Mouse (Mus musculus) intestine, embryonic 16.5 days (tissue): ENCODE data around the gene Abhd17b. TPM values are rescaled to one million over a fixed set of nuclear protein-coding genes. Genes with fewer than 3 reads are reported as not detected.
"Not testable (repeated sequence)": the region's sequence is repeated elsewhere in the genome, so short reads cannot be mapped to it uniquely, and the experiment has no call there.

Source experiments
- ATAC-seq: fragments of 200-750 bp; cut with Nextera tagmentation; 2 replicates; pipeline ENCODE4 v1.8.0; 2017; ENCODE audit warnings: moderate TSS enrichment, moderate library complexity
- H3K27ac ChIP-seq: fragments of 300-500 bp; sonication (generic); 2 replicates; pipeline ENCODE4 v1.5.1; 2014; ENCODE audit warnings: mild to moderate bottlenecking, low read length
- H3K27me3 ChIP-seq: fragments of 300-500 bp; sonication (generic); replicated peaks from 2 replicates; pipeline ENCODE4 v1.6.1; 2014; ENCODE audit warnings: low read length, control low read depth, mixed read lengths; ENCODE audit not compliant: control insufficient read depth, insufficient read depth
- H3K36me3 ChIP-seq: fragments of 300-500 bp; sonication (generic); 2 replicates; pipeline ENCODE4 v1.6.1; 2014; ENCODE audit warnings: low read length, control low read depth; ENCODE audit not compliant: control insufficient read depth, insufficient read depth
- H3K4me1 ChIP-seq: fragments of 300-500 bp; sonication (generic); 2 replicates; pipeline ENCODE4 v1.6.1; 2014; ENCODE audit warnings: low read length, control low read depth, mixed read lengths; ENCODE audit not compliant: control insufficient read depth, insufficient read depth
- H3K4me2 ChIP-seq: fragments of 300-500 bp; sonication (generic); 2 replicates; pipeline ENCODE4 v1.6.1; 2014; ENCODE audit warnings: low read depth, low read length, control low read depth
- H3K4me3 ChIP-seq: fragments of 300-500 bp; sonication (generic); 2 replicates; pipeline ENCODE4 v1.5.1; 2014; ENCODE audit warnings: mild to moderate bottlenecking, low read length
- H3K9ac ChIP-seq: fragments of 300-500 bp; sonication (generic); 2 replicates; pipeline ENCODE4 v1.6.1; 2014; ENCODE audit warnings: low read depth, low read length
- H3K9me3 ChIP-seq: fragments of 300-500 bp; sonication (generic); 2 replicates; pipeline ENCODE4 v1.6.1; 2016; ENCODE audit warnings: low read length, control low read depth; ENCODE audit not compliant: control insufficient read depth
- WGBS: fragments of 180-500 bp; shearing (Covaris S2); extraction: QIAGEN DNeasy Blood & Tissue Kit; methylation state at CpG from one replicate; pipeline ENCODE4 v1.1.7; 2014; 5-methylcytosine and 5-hydroxymethylcytosine counted together
- polyA plus RNA-seq: library from polyadenylated mRNA; unstranded; fragments of >200 nt; fragmentation: Nextera tagmentation; extraction: Ambion mirVana; gene quantifications from 2 replicates; pipeline ENCODE4 v1.2.1, GENCODE M21; 2015

Gene Abhd17b
- polyA plus RNA-seq, 1 experiment from 2014 or later = 7.3 TPM

DNA sequence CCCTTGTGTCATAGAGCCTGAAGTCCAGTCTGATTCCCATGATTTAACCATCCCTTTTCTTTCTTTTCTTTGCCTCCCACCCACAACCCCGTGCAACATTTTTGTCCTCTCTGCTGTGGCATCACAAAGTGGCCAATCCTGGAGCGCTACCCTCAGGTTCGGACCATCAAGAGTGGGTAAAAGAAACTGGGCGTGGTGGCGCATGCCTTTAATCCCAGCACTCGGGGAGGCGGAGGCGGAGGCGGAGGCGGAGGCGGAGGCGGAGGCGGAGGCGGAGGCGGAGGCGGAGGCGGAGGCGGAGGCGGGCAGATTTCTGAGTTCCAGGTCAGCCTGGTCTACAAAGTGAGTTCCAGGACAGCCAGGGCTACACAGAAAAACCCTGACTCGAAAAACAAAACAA, 70.3 kb downstream of the Abhd17b start:
- not testable (repeated sequence) for H3K9ac ChIP-seq, ATAC-seq, H3K9me3 ChIP-seq, H3K4me3 ChIP-seq, H3K36me3 ChIP-seq, H3K27ac ChIP-seq, H3K27me3 ChIP-seq, H3K4me2 ChIP-seq, H3K4me1 ChIP-seq
- WGBS = 96% methylated on average over 20 of the region's 20 CpGs

DNA sequence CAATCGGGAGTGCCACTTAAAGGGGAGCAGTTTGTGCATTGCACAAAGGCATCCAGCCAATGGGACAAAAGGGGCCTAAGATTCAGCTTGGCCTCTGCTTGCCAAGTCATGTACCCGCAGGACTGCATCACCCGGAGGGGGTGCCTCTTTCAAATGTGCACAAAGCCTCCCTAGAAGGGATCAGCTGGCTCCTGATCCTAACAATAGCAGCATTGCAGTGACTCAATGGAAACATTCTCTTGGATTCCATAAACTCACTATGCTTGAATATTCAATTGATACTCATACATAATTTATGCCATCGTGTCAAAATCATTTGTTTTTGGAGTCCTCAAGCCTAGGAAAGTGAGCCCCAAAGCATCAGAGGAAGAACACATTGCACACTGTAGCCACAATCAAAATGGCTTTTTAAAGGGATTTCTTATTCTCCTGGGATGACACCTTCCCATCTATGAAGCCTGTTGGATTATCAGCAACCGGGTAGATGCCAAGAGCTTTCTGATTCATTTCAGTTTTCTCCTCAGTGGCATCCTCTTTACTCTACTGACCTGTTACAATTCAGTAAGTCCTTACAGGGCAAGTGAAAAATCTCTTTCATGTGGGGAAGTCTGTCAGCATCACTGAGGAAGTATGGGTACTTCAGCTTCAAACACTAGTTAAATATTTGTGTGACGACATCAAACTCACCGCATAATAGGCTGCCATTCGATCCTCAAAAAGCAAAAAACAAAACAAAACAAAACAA, 71.1 kb downstream of the Abhd17b start:
- Histone ChIP-seq H3K9ac (no peak overlapping the region), H3K4me1 (no peaks in the 10 kb centered on the region), H3K36me3 (no peaks in the 10 kb centered on the region), H3K27me3 (no peaks in the 10 kb centered on the region), H3K4me2 (no peak overlapping the region), H3K4me3 (no peak overlapping the region), H3K9me3 (no peaks in the 10 kb centered on the region), H3K27ac (no peak overlapping the region)
- 82% methylated on average over 8 of the region's 8 CpGs for WGBS
- ATAC-seq = no peak

DNA sequence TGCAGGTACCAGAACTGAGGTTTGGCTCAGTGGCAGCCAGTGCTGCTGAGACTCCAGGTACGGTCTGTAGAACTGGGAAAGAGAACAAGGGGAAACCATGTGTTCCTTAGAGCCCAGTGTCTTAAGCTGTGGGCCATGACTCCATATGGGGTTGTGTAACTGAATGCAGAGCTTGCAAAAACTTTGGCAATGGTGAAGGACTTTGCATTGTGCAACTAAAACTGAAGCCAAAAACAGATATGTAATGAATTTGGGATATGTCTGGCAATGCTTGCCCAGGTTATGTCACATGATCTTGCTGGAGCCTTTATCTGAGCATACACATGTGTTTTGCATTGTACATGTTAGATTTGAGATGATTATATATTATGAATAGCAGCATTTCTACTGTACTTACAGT, 72.2 kb downstream of the Abhd17b start:
- Histone ChIP-seq H3K9ac (no peak overlapping the region), H3K36me3 (no peaks in the 10 kb centered on the region), H3K4me2 (no peak overlapping the region), H3K4me1 (no peaks in the 10 kb centered on the region), H3K4me3 (no peak overlapping the region), H3K27me3 (no peaks in the 10 kb centered on the region), H3K27ac (no peak overlapping the region), H3K9me3 (no peaks in the 10 kb centered on the region)
- no peak for ATAC-seq
- 69% methylated on average over 1 of the region's 1 CpGs for WGBS

DNA sequence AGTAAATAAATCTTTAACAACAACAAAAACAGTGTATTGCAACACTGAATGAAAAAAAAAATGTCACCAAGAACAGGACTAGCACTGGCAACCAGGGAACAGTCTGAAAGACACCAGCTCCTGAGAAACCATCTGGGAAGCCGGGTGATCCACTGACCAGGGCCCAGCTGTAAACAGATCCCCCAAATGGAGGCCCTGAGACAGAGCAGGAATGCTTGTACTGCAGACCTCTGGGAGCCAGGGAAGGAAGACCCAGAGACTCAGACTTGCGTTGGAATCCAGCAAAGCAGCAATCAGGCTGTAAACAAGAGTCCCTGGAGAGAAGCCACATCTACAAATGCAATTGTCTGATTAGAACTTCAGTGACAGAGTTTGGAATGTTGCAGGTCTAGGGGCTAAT, 74.1 kb downstream of the Abhd17b start:
- H3K4me2 ChIP-seq = no peak overlapping the region
- no peaks in the 10 kb centered on the region for H3K36me3 ChIP-seq
- H3K27me3 ChIP-seq = no peaks in the 10 kb centered on the region
- no peak overlapping the region for H3K9ac ChIP-seq
- no peak overlapping the region for H3K27ac ChIP-seq
- no peak for ATAC-seq
- no peaks in the 10 kb centered on the region for H3K9me3 ChIP-seq
- 20% methylated on average over 2 of the region's 2 CpGs for WGBS
- no peaks in the 10 kb centered on the region for H3K4me1 ChIP-seq
- H3K4me3 ChIP-seq = no peak overlapping the region

DNA sequence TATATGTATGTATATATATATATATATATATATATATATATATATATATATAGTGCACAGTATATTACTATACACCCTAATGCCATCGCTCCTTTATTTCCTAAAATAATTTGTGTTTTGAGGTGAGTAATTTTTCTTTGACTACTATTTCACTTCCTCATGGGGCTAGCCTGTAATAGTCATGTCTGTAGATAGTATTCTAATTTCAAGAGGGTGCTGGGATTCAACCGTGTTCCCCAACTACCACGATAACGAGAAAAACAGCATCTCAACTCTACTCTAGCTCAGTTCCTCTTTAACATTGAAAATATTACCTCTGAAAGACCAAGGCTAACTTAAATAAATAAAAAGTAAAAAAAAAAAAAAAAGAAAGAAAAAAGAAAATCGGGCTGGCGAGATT, 75.4 kb downstream of the Abhd17b start:
- ATAC-seq = no peak
- Histone ChIP-seq H3K27me3 (no peaks in the 10 kb centered on the region), H3K4me2 (no peak overlapping the region), H3K36me3 (no peaks in the 10 kb centered on the region), H3K9ac (no peak overlapping the region), H3K9me3 (no peaks in the 10 kb centered on the region), H3K4me1 (no peaks in the 10 kb centered on the region), H3K27ac (no peak overlapping the region), H3K4me3 (no peak overlapping the region)
- 89% methylated on average over 6 of the region's 6 CpGs for WGBS

DNA sequence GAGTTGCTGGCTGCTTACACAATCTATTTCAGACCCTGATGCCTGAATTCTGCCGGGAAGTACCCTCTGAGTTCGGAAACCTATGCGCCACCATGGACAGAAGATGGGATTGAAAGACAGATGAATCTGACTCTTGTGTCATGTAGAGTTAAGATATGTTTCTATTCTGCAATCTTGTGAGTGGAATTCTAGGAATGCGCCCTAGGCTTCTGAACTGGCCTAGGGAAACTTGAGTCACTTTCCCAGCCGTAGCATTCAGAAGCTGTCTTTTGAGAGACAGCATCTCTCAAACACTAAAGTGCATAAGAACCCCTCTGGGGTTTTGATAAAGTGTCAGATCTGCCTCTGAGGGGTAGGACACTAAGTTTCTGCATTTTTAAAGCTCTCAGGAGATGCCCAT, 78.9 kb downstream of the Abhd17b start:
- no peak for ATAC-seq
- Histone ChIP-seq H3K4me2 (no peak overlapping the region), H3K27ac (no peak overlapping the region), H3K9me3 (no peaks in the 10 kb centered on the region), H3K4me1 (no peaks in the 10 kb centered on the region), H3K27me3 (no peaks in the 10 kb centered on the region), H3K4me3 (no peak overlapping the region), H3K9ac (no peak overlapping the region), H3K36me3 (no peaks in the 10 kb centered on the region)
- 83% methylated on average over 5 of the region's 5 CpGs for WGBS

DNA sequence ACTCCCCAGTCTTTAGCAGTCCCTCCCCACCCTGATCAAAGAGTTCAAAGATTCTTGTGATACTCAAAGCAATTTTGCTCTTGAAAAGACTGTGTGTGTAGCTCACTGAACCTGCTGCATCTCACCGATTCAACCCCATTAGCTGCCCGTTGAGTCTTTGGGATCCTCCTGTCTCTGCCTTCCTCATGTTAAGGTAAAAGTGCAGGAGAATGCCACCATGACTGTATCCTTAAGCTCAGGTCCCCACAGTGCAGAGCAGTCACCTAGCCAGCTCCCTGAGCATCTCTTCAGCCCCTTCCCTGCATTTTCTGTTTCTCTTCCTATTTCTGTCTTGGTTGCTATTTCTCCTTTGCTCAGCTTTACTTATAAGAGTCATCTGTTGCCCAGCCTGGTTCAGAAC, 80.2 kb downstream of the Abhd17b start:
- ATAC-seq = no peak
- no peaks in the 10 kb centered on the region for H3K9me3 ChIP-seq
- H3K27ac ChIP-seq = no peak overlapping the region
- 90% methylated on average over 2 of the region's 2 CpGs for WGBS
- H3K4me1 ChIP-seq = peaks cover 9% of the 10 kb centered on the region; the same call in 1 of the 2 replicates
- no peak overlapping the region for H3K4me3 ChIP-seq
- no peak overlapping the region for H3K4me2 ChIP-seq
- no peak overlapping the region for H3K9ac ChIP-seq
- no peaks in the 10 kb centered on the region for H3K27me3 ChIP-seq
- no peaks in the 10 kb centered on the region for H3K36me3 ChIP-seq

DNA sequence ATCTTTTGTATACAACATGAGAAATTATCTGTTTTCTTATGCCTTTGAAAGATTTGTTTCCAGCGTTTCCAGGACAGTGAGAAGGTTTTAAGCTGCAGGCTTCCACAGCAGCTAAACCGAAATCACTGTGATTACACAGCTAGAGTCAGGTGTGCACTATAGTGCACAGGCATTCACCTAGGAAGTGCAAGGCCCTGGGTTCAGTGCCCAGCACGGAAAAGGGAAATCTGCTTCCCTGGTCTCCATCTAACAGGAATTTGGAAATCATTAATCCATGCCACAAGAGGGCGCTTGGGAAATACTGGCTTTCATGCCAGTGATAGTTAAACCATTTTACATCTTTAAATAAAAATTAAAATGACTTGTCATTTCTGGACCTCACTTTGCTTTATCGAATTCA, 81.1 kb downstream of the Abhd17b start:
- Histone ChIP-seq H3K27me3 (no peaks in the 10 kb centered on the region), H3K9me3 (no peaks in the 10 kb centered on the region), H3K4me3 (no peak overlapping the region), H3K4me1 (peaks cover 10% of the 10 kb centered on the region; the same call in 1 of the 2 replicates), H3K36me3 (no peaks in the 10 kb centered on the region), H3K9ac (no peak overlapping the region), H3K4me2 (no peak overlapping the region), H3K27ac (no peak overlapping the region)
- ATAC-seq = no peak
- WGBS = 34% methylated on average over 5 of the region's 5 CpGs
